Mouse (Mus musculus) MN1 (cell line): ENCODE results near the gene Atp2b2.

ENCODE experiments used
- DNase-seq: peaks from one replicate; pipeline ENCODE4 v3.0.0-alpha.2; 2016; ENCODE audit warnings: low spot score

Atp2b2 gene

GRCm38 (mm10) chr6:114042332-114042731 is at the start of gene Atp2b2:
Gene Atp2b2, minus strand, starts transcription at chr6:114042613.
- no peak for DNase-seq

GRCm38 (mm10) chr6:114089626-114090025 is 47.2 kb upstream of the Atp2b2 start:
- DNase-seq: peak; percentile 38

- DNase-seq: no peak
These were observed 44.7 kb upstream of the Atp2b2 start for GRCm38 (mm10) chr6:114087106-114087505.

- no peak for DNase-seq
These were observed 36.1 kb upstream of the Atp2b2 start for GRCm38 (mm10) chr6:114078556-114078955.

- no peak for DNase-seq
These were observed 34.1 kb upstream of the Atp2b2 start for GRCm38 (mm10) chr6:114076560-114076959.

- no peak for DNase-seq
These were observed 33.6 kb upstream of the Atp2b2 start for GRCm38 (mm10) chr6:114076061-114076460.

GRCm38 (mm10) chr6:114074929-114075328 is 32.5 kb upstream of the Atp2b2 start:
- no peak for DNase-seq

- DNase-seq: no peak
These were observed 31.8 kb upstream of the Atp2b2 start for GRCm38 (mm10) chr6:114074256-114074655.

- peak; percentile 34 for DNase-seq
These were observed 29.2 kb upstream of the Atp2b2 start for GRCm38 (mm10) chr6:114071564-114071963.

- no peak for DNase-seq
These were observed 20.7 kb upstream of the Atp2b2 start for GRCm38 (mm10) chr6:114063100-114063499.

GRCm38 (mm10) chr6:114062688-114063087 is 20.3 kb upstream of the Atp2b2 start:
- no peak for DNase-seq

GRCm38 (mm10) chr6:114059206-114059605 is 16.8 kb upstream of the Atp2b2 start:
- no peak for DNase-seq

- no peak for DNase-seq
These were observed 15.8 kb upstream of the Atp2b2 start for GRCm38 (mm10) chr6:114058030-114058808.

- no peak for DNase-seq
These were observed 12.9 kb upstream of the Atp2b2 start for GRCm38 (mm10) chr6:114055311-114055710.

GRCm38 (mm10) chr6:114044962-114045361 is 2.5 kb upstream of the Atp2b2 start:
- DNase-seq: no peak

GRCm38 (mm10) chr6:114042836-114043235 is 423 bp upstream of the Atp2b2 start:
- no peak for DNase-seq

GRCm38 (mm10) chr6:114041911-114042284 is 515 bp downstream of the Atp2b2 start:
- no peak for DNase-seq

- no peak for DNase-seq
These were observed 1.1 kb downstream of the Atp2b2 start for GRCm38 (mm10) chr6:114041097-114041910.

GRCm38 (mm10) chr6:114035704-114036103 is 6.7 kb downstream of the Atp2b2 start:
- no peak for DNase-seq

- DNase-seq: no peak
These were observed 9.6 kb downstream of the Atp2b2 start for GRCm38 (mm10) chr6:114032822-114033221.

GRCm38 (mm10) chr6:114023794-114024193 is 18.6 kb downstream of the Atp2b2 start:
- no peak for DNase-seq

- no peak for DNase-seq
These were observed 20.3 kb downstream of the Atp2b2 start for GRCm38 (mm10) chr6:114022104-114022503.

GRCm38 (mm10) chr6:114013801-114014200 is 28.6 kb downstream of the Atp2b2 start:
- DNase-seq: no peak
